Mouse (Mus musculus): Measurements from ENCODE around the gene Cdkal1.

GRCm38 (mm10) chr13:29359341-29359740 lies 496.1 kb downstream of the Cdkal1 start:
- no peak for TF ChIP-seq POLR2A (IDR thresholded peaks at IDR 0.05; ENCODE audit: insufficient read length, low read depth)
- no peak for TF ChIP-seq TCF12 (IDR thresholded peaks at IDR 0.05; ENCODE audit: insufficient read depth, poor library complexity, severe bottlenecking)

All from myocyte (in vitro differentiated cells).